Mouse (Mus musculus): ENCODE data around the gene Ptprb. TPM values are rescaled to one million over a fixed set of nuclear protein-coding genes. Genes with fewer than 3 reads are reported as not detected.

The Ptprb gene
- polyA plus RNA-seq, 1 experiment: 0.02 TPM

- H3K4me1 ChIP-seq (ENCODE audit: control insufficient read depth): no peaks in the 10 kb centered on the region; the same call in 1 of the 2 replicates
- no peaks in the 10 kb centered on the region for H3K36me3 ChIP-seq (ENCODE audit: control insufficient read depth)
- H3K4me3 ChIP-seq (replicated peaks): no peak overlapping the region
- H3K9me3 ChIP-seq (ENCODE audit: control insufficient read depth, low read length): no peaks in the 10 kb centered on the region
- 0 out of 2 replicates have a peak, but pooled peaks cover 2% of the 10 kb centered on the region for H3K27me3 ChIP-seq (ENCODE audit: control insufficient read depth)
- TF ChIP-seq GATA1 (IDR thresholded peaks at IDR 0.05; ENCODE audit: low read length): no peak
Measured at GRCm38 (mm10) chr10:116290483-116290882, 15.2 kb downstream of the Ptprb start.

- no peaks in the 10 kb centered on the region for H3K36me3 ChIP-seq (ENCODE audit: control insufficient read depth)
- no peaks in the 10 kb centered on the region for H3K9me3 ChIP-seq (ENCODE audit: control insufficient read depth, low read length)
- no peak for TF ChIP-seq TAL1 (IDR thresholded peaks at IDR 0.05; ENCODE audit: low read length)
- TF ChIP-seq GATA1 (IDR thresholded peaks at IDR 0.05; ENCODE audit: low read length): no peak
- no peak overlapping the region for H3K4me3 ChIP-seq (replicated peaks)
- no peaks in the 10 kb centered on the region; the same call in 1 of the 2 replicates for H3K4me1 ChIP-seq (ENCODE audit: control insufficient read depth)
- H3K27me3 ChIP-seq (ENCODE audit: control insufficient read depth): 0 out of 2 replicates have a peak, but pooled peaks cover 2% of the 10 kb centered on the region
Measured at GRCm38 (mm10) chr10:116291153-116291755, 15.9 kb downstream of the Ptprb start.

DNA sequence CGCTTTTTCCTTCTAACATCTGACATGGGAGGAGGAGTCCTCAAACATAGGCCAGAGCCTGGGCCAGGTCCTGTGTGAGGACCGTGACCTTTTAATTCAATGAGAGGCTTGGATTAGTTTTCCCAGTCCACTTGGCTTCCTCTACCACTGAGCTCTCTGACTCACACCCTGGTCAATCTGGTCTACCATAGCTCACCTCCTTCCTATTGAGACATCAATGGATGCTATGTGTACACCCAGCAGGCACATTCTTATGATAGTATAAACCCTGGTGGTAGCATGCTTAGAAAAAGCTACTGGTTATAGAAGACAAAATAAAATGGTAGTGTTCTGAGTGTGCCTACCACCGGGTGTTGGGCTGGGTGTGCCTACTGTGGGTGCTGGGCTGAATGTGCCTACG, 21.1 kb downstream of the Ptprb start:
- no peaks in the 10 kb centered on the region for H3K4me1 ChIP-seq (ENCODE audit: control insufficient read depth)
- H3K36me3 ChIP-seq (ENCODE audit: control insufficient read depth): no peaks in the 10 kb centered on the region
- H3K27me3 ChIP-seq (ENCODE audit: control insufficient read depth): peaks cover 15% of the 10 kb centered on the region
- no peaks in the 10 kb centered on the region for H3K9me3 ChIP-seq (ENCODE audit: control insufficient read depth, low read length)
- no peak overlapping the region for H3K4me3 ChIP-seq (replicated peaks)
- TF ChIP-seq GATA1 (IDR thresholded peaks at IDR 0.05; ENCODE audit: low read length): no peak
- TF ChIP-seq TAL1 (IDR thresholded peaks at IDR 0.05; ENCODE audit: low read length): no peak

DNA sequence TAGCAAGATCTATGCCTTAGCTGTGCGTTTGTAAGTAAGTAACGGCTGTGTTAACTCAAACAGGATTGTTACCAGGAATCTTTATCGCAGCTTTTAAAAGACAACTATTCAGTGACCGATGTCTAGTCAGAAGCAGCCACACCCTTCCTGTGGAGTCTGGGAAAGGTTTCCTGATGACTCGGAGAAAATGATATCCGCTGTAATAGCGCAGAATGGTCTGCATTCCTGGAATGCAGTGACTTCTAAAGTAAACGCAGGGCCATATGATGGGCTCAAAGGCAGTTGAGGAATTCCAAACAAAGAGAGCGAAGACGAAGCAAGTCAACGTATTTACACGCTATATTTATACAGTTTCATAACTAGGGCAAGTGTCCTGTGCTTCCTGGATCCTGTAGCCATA, 22.5 kb downstream of the Ptprb start:
- H3K9me3 ChIP-seq (ENCODE audit: control insufficient read depth, low read length): no peaks in the 10 kb centered on the region

GRCm38 (mm10) chr10:116300824-116301223, 25.5 kb downstream of the Ptprb start:
- Histone ChIP-seq H3K9me3 (ENCODE audit: control insufficient read depth, low read length) (no peaks in the 10 kb centered on the region), H3K4me1 (ENCODE audit: control insufficient read depth) (no peaks in the 10 kb centered on the region), H3K27me3 (ENCODE audit: control insufficient read depth) (peaks cover 20% of the 10 kb centered on the region), H3K36me3 (ENCODE audit: control insufficient read depth) (no peaks in the 10 kb centered on the region), H3K4me3 (replicated peaks) (no peak overlapping the region)
- TF ChIP-seq TAL1 (IDR thresholded peaks at IDR 0.05; ENCODE audit: low read length) (no peak), GATA1 (IDR thresholded peaks at IDR 0.05; ENCODE audit: low read length) (no peak)

More for the DNA sequence above, 22.5 kb downstream of the Ptprb start:
- Histone ChIP-seq H3K4me1 (ENCODE audit: control insufficient read depth) (no peaks in the 10 kb centered on the region), H3K4me3 (replicated peaks) (no peak overlapping the region), H3K27me3 (ENCODE audit: control insufficient read depth) (peaks cover 20% of the 10 kb centered on the region), H3K36me3 (ENCODE audit: control insufficient read depth) (no peaks in the 10 kb centered on the region)
- no peak for TF ChIP-seq TAL1 (IDR thresholded peaks at IDR 0.05; ENCODE audit: low read length)

GRCm38 (mm10) chr10:116301258-116301657, 25.9 kb downstream of the Ptprb start:
- Histone ChIP-seq H3K4me3 (replicated peaks) (no peak overlapping the region), H3K9me3 (ENCODE audit: control insufficient read depth, low read length) (no peaks in the 10 kb centered on the region), H3K27me3 (ENCODE audit: control insufficient read depth) (peaks cover 20% of the 10 kb centered on the region), H3K36me3 (ENCODE audit: control insufficient read depth) (no peaks in the 10 kb centered on the region), H3K4me1 (ENCODE audit: control insufficient read depth) (no peaks in the 10 kb centered on the region)
- TF ChIP-seq TAL1 (IDR thresholded peaks at IDR 0.05; ENCODE audit: low read length) (no peak), GATA1 (IDR thresholded peaks at IDR 0.05; ENCODE audit: low read length) (no peak)

DNA sequence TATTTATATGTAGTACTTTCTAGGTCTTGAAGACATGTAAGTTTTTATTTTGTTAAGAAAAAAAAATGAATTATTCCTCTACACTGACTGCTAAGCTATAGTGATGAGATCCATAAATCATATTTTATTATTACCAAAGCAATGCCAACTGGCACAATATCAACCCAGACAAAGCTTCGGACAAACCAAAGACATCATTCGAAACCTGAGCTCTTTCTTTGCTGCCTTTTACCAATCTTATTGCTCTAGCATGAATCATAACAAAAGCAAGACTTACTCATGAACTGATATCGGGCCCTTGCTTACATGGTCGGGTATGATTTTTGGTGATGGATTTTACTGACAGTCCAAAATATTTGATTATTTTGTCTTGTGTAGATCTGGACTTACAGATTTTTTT, 29.0 kb downstream of the Ptprb start:
- Histone ChIP-seq H3K9me3 (ENCODE audit: control insufficient read depth, low read length) (no peaks in the 10 kb centered on the region), H3K4me1 (ENCODE audit: control insufficient read depth) (no peaks in the 10 kb centered on the region)

GRCm38 (mm10) chr10:116309460-116309859, 34.1 kb downstream of the Ptprb start:
- no peak overlapping the region for H3K4me3 ChIP-seq (replicated peaks)

More for the DNA sequence above, 29.0 kb downstream of the Ptprb start:
- peaks cover 20% of the 10 kb centered on the region for H3K27me3 ChIP-seq (ENCODE audit: control insufficient read depth)
- TF ChIP-seq GATA1 (IDR thresholded peaks at IDR 0.05; ENCODE audit: low read length) (no peak), TAL1 (IDR thresholded peaks at IDR 0.05; ENCODE audit: low read length) (no peak)
- H3K36me3 ChIP-seq (ENCODE audit: control insufficient read depth): no peaks in the 10 kb centered on the region
- no peak overlapping the region for H3K4me3 ChIP-seq (replicated peaks)

GRCm38 (mm10) chr10:116310516-116311210, 35.3 kb downstream of the Ptprb start:
- Histone ChIP-seq H3K9me3 (ENCODE audit: control insufficient read depth, low read length) (no peaks in the 10 kb centered on the region), H3K27me3 (ENCODE audit: control insufficient read depth) (no peaks in the 10 kb centered on the region), H3K4me3 (replicated peaks) (no peak overlapping the region), H3K36me3 (ENCODE audit: control insufficient read depth) (no peaks in the 10 kb centered on the region), H3K4me1 (ENCODE audit: control insufficient read depth) (no peaks in the 10 kb centered on the region)
- no peak for TF ChIP-seq TAL1 (IDR thresholded peaks at IDR 0.05; ENCODE audit: low read length)

More at GRCm38 (mm10) chr10:116309460-116309859, 34.1 kb downstream of the Ptprb start:
- TF ChIP-seq GATA1 (IDR thresholded peaks at IDR 0.05; ENCODE audit: low read length): no peak
- no peak for TF ChIP-seq TAL1 (IDR thresholded peaks at IDR 0.05; ENCODE audit: low read length)
- H3K36me3 ChIP-seq (ENCODE audit: control insufficient read depth): no peaks in the 10 kb centered on the region
- no peaks in the 10 kb centered on the region for H3K9me3 ChIP-seq (ENCODE audit: control insufficient read depth, low read length)
- H3K4me1 ChIP-seq (ENCODE audit: control insufficient read depth): no peaks in the 10 kb centered on the region
- no peaks in the 10 kb centered on the region for H3K27me3 ChIP-seq (ENCODE audit: control insufficient read depth)
